Mouse (Mus musculus): ENCODE data around the gene Ccdc141. TPM values are rescaled to one million over a fixed set of nuclear protein-coding genes. Genes with fewer than 3 reads are reported as not detected.

Ccdc141 gene
- polyA plus RNA-seq, 1 experiment from 2014 or later: 3.4 TPM

Other genes starting within 250 kb of the Ccdc141 start
- gene Ttn, start 188.1 kb downstream of the Ccdc141 start, polyA plus RNA-seq (2016; fragmentation: Nextera tagmentation; extraction: Ambion mirVana): 0.10 and 0.32 TPM in 2 replicates
- gene Sestd1, start 110.0 kb upstream of the Ccdc141 start, polyA plus RNA-seq (2016; fragmentation: Nextera tagmentation; extraction: Ambion mirVana): 14.8 and 18.3 TPM in 2 replicates

Measured in hindbrain, embryonic 10.5 days (tissue).